Mouse (Mus musculus): ENCODE measurements around the gene 4930432M17Rik. TPM values are rescaled to one million over a fixed set of nuclear protein-coding genes. Genes with fewer than 3 reads are reported as not detected.

The 4930432M17Rik gene
- polyA plus RNA-seq, 1 experiment from 2014 or later = not detected

- H3K4me1 ChIP-seq (ENCODE audit: control insufficient read depth, insufficient read depth, low read length) = peaks cover 15% of the 10 kb centered on the region
- no peak for ATAC-seq (ENCODE audit: insufficient read depth, low FRiP score)
- H3K9me3 ChIP-seq (replicated peaks; ENCODE audit: control insufficient read depth, low read length) = no peaks in the 10 kb centered on the region
- 85% methylated on average over 7 of the region's 7 CpGs for WGBS
- H3K36me3 ChIP-seq (ENCODE audit: control insufficient read depth, insufficient read depth, low read length) = no peaks in the 10 kb centered on the region
- H3K9ac ChIP-seq (ENCODE audit: low read length) = no peak overlapping the region
- H3K4me3 ChIP-seq (replicated peaks; ENCODE audit: low read length) = no peak overlapping the region
- H3K27me3 ChIP-seq (ENCODE audit: control insufficient read depth, insufficient read depth, low read length) = no peaks in the 10 kb centered on the region
- H3K4me2 ChIP-seq (ENCODE audit: low read depth, low read length) = no peak overlapping the region
- H3K27ac ChIP-seq (ENCODE audit: low read length) = no peak overlapping the region
Observed at GRCm38 (mm10) chr3:121710894-121711531, 40.5 kb downstream of the 4930432M17Rik start.

- Histone ChIP-seq H3K27me3 (ENCODE audit: control insufficient read depth, insufficient read depth, low read length) (no peaks in the 10 kb centered on the region), H3K36me3 (ENCODE audit: control insufficient read depth, insufficient read depth, low read length) (no peaks in the 10 kb centered on the region), H3K9ac (ENCODE audit: low read length) (no peak overlapping the region), H3K4me3 (replicated peaks; ENCODE audit: low read length) (no peak overlapping the region), H3K4me1 (ENCODE audit: control insufficient read depth, insufficient read depth, low read length) (peaks cover 11% of the 10 kb centered on the region), H3K27ac (ENCODE audit: low read length) (no peak overlapping the region), H3K4me2 (ENCODE audit: low read depth, low read length) (no peak overlapping the region), H3K9me3 (replicated peaks; ENCODE audit: control insufficient read depth, low read length) (no peaks in the 10 kb centered on the region)
- no peak for ATAC-seq (ENCODE audit: insufficient read depth, low FRiP score)
- 49% methylated on average over 4 of the region's 4 CpGs for WGBS
Observed at GRCm38 (mm10) chr3:121712222-121712621, 41.7 kb downstream of the 4930432M17Rik start.

DNA sequence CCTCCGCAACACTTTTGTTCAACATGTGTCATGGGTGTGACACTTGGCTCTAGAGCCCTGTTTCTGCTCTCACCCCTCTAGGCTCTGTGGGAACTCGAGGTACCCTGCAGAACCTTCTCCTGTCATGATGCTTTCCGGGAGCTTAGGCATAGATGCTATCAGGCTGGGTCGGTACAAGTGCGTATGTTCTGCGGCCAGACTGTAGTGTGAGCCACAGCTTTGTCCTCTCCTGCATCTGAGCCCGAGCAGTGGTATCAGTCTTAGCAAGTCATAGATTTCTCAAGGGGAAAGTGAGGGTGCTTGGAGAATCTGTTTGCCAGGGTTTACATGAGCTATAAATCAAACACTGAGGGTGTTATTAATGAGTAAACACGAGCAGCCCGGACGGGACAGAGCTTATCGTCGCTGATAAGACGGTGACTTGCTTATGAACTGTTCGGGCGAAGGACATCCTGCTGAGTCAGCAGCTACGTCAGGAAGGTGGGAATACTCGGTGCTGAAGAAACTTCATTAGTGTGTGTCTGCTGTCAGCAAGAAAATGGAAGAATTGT, 42.7 kb downstream of the 4930432M17Rik start:
- WGBS = 22% methylated on average over 17 of the region's 17 CpGs
- H3K27me3 ChIP-seq (ENCODE audit: control insufficient read depth, insufficient read depth, low read length) = no peaks in the 10 kb centered on the region
- H3K27ac ChIP-seq (ENCODE audit: low read length) = peak overlapping the region; percentile 43
- no peak overlapping the region for H3K4me3 ChIP-seq (replicated peaks; ENCODE audit: low read length)
- peak; percentile 84 for ATAC-seq (ENCODE audit: insufficient read depth, low FRiP score)
- H3K9ac ChIP-seq (ENCODE audit: low read length) = no peak overlapping the region
- peak overlapping the region; percentile 35; the same call in 1 of the 2 replicates for H3K4me2 ChIP-seq (ENCODE audit: low read depth, low read length)
- H3K4me1 ChIP-seq (ENCODE audit: control insufficient read depth, insufficient read depth, low read length) = peaks cover 11% of the 10 kb centered on the region
- no peaks in the 10 kb centered on the region for H3K9me3 ChIP-seq (replicated peaks; ENCODE audit: control insufficient read depth, low read length)
- no peaks in the 10 kb centered on the region for H3K36me3 ChIP-seq (ENCODE audit: control insufficient read depth, insufficient read depth, low read length)

- H3K36me3 ChIP-seq (ENCODE audit: control insufficient read depth, insufficient read depth, low read length) = no peaks in the 10 kb centered on the region
- no peaks in the 10 kb centered on the region for H3K9me3 ChIP-seq (replicated peaks; ENCODE audit: control insufficient read depth, low read length)
- no peaks in the 10 kb centered on the region for H3K27me3 ChIP-seq (ENCODE audit: control insufficient read depth, insufficient read depth, low read length)
- ATAC-seq (ENCODE audit: insufficient read depth, low FRiP score) = no peak
- H3K4me2 ChIP-seq (ENCODE audit: low read depth, low read length) = 0 out of 2 replicates have a peak overlapping the region, but pooled peaks have one; percentile 35
- 69% methylated on average over 8 of the region's 8 CpGs for WGBS
- H3K9ac ChIP-seq (ENCODE audit: low read length) = no peak overlapping the region
- peaks cover 11% of the 10 kb centered on the region for H3K4me1 ChIP-seq (ENCODE audit: control insufficient read depth, insufficient read depth, low read length)
- H3K4me3 ChIP-seq (replicated peaks; ENCODE audit: low read length) = no peak overlapping the region
- H3K27ac ChIP-seq (ENCODE audit: low read length) = no peak overlapping the region; the same call in 1 of the 2 replicates
Observed at GRCm38 (mm10) chr3:121713816-121714215, 43.3 kb downstream of the 4930432M17Rik start.

DNA sequence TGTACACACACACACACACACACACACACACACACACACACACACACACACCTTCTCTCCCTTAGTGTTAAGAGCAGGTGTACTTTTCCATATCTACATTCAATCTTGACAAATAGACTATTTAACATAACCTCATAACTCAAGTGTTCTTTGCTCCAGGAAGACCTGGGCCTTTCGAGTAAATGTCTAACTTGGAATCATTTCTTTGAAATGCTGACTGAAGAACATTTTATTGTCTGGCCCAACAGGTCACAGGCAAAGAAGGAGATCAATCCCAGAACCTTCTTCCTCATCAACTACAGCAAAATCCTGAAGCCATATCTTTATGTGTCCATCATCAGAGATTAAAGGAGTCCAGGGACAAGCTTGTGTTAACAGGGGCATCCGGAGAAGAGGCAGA, 43.9 kb downstream of the 4930432M17Rik start:
- no peak overlapping the region for H3K9ac ChIP-seq (ENCODE audit: low read length)
- no peaks in the 10 kb centered on the region for H3K9me3 ChIP-seq (replicated peaks; ENCODE audit: control insufficient read depth, low read length)
- WGBS = 75% methylated on average over 2 of the region's 2 CpGs

GRCm38 (mm10) chr3:121715336-121715735, 44.8 kb downstream of the 4930432M17Rik start:
- H3K27me3 ChIP-seq (ENCODE audit: control insufficient read depth, insufficient read depth, low read length) = no peaks in the 10 kb centered on the region
- H3K4me1 ChIP-seq (ENCODE audit: control insufficient read depth, insufficient read depth, low read length) = peaks cover 11% of the 10 kb centered on the region
- H3K27ac ChIP-seq (ENCODE audit: low read length) = no peak overlapping the region
- H3K4me2 ChIP-seq (ENCODE audit: low read depth, low read length) = no peak overlapping the region
- H3K36me3 ChIP-seq (ENCODE audit: control insufficient read depth, insufficient read depth, low read length) = no peaks in the 10 kb centered on the region
- H3K9me3 ChIP-seq (replicated peaks; ENCODE audit: control insufficient read depth, low read length) = no peaks in the 10 kb centered on the region
- H3K4me3 ChIP-seq (replicated peaks; ENCODE audit: low read length) = no peak overlapping the region
- H3K9ac ChIP-seq (ENCODE audit: low read length) = no peak overlapping the region
- ATAC-seq (ENCODE audit: insufficient read depth, low FRiP score) = no peak

More for the DNA sequence above, 43.9 kb downstream of the 4930432M17Rik start:
- Histone ChIP-seq H3K4me1 (ENCODE audit: control insufficient read depth, insufficient read depth, low read length) (peaks cover 11% of the 10 kb centered on the region), H3K4me3 (replicated peaks; ENCODE audit: low read length) (no peak overlapping the region), H3K36me3 (ENCODE audit: control insufficient read depth, insufficient read depth, low read length) (no peaks in the 10 kb centered on the region), H3K4me2 (ENCODE audit: low read depth, low read length) (no peak overlapping the region), H3K27me3 (ENCODE audit: control insufficient read depth, insufficient read depth, low read length) (no peaks in the 10 kb centered on the region), H3K27ac (ENCODE audit: low read length) (no peak overlapping the region)
- ATAC-seq (ENCODE audit: insufficient read depth, low FRiP score) = no peak

DNA sequence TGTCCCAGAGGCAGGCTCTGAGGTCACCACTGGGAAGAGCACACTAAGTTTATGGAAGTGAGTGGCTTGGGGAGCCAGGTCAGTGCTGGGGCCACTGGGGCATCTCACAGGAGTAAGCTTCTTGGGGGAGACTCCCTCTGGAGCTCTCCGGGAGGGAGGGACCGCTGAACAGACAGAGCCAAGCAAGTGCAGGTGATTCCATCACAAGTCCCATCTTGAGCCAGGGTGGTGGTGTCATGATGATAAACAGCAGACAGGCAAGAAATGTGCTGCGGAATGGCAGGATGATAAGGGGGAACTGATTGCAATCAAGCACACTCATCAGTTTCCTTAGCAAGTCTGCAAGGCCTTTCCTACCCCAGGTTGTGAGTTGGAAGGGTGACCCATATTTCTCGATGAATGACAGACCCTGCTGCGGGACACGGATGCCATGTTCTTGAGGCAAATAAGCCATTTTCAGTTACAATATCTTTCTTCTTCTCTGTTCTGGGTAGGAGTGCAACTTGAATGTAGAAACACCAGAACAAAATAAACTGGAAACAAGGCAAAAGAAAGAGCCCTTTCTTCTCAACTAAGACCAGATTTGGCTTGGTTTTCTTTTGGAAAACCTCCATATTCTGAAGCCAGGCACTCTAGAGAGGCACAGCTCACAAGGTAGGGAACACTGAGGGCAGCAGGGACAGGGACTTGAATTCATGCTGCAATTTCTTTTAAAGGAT, 45.3 kb downstream of the 4930432M17Rik start:
- H3K9me3 ChIP-seq (replicated peaks; ENCODE audit: control insufficient read depth, low read length) = no peaks in the 10 kb centered on the region
- H3K9ac ChIP-seq (ENCODE audit: low read length) = no peak overlapping the region
- ATAC-seq (ENCODE audit: insufficient read depth, low FRiP score) = no peak
- no peak overlapping the region for H3K27ac ChIP-seq (ENCODE audit: low read length)
- H3K27me3 ChIP-seq (ENCODE audit: control insufficient read depth, insufficient read depth, low read length) = no peaks in the 10 kb centered on the region
- H3K4me1 ChIP-seq (ENCODE audit: control insufficient read depth, insufficient read depth, low read length) = peaks cover 11% of the 10 kb centered on the region
- no peaks in the 10 kb centered on the region for H3K36me3 ChIP-seq (ENCODE audit: control insufficient read depth, insufficient read depth, low read length)
- 67% methylated on average over 6 of the region's 6 CpGs for WGBS
- H3K4me2 ChIP-seq (ENCODE audit: low read depth, low read length) = no peak overlapping the region
- no peak overlapping the region for H3K4me3 ChIP-seq (replicated peaks; ENCODE audit: low read length)

- no peaks in the 10 kb centered on the region for H3K36me3 ChIP-seq (ENCODE audit: control insufficient read depth, insufficient read depth, low read length)
Observed at GRCm38 (mm10) chr3:121716480-121716879, 45.9 kb downstream of the 4930432M17Rik start.

GRCm38 (mm10) chr3:121718679-121719078, 48.1 kb downstream of the 4930432M17Rik start:
- ATAC-seq (ENCODE audit: insufficient read depth, low FRiP score) = no peak
- 79% methylated on average over 8 of the region's 8 CpGs for WGBS
- Histone ChIP-seq H3K9ac (ENCODE audit: low read length) (no peak overlapping the region), H3K4me2 (ENCODE audit: low read depth, low read length) (no peak overlapping the region), H3K9me3 (replicated peaks; ENCODE audit: control insufficient read depth, low read length) (no peaks in the 10 kb centered on the region), H3K36me3 (ENCODE audit: control insufficient read depth, insufficient read depth, low read length) (no peaks in the 10 kb centered on the region), H3K4me1 (ENCODE audit: control insufficient read depth, insufficient read depth, low read length) (peaks cover 10% of the 10 kb centered on the region), H3K27ac (ENCODE audit: low read length) (no peak overlapping the region), H3K4me3 (replicated peaks; ENCODE audit: low read length) (no peak overlapping the region), H3K27me3 (ENCODE audit: control insufficient read depth, insufficient read depth, low read length) (no peaks in the 10 kb centered on the region)

More at GRCm38 (mm10) chr3:121716480-121716879, 45.9 kb downstream of the 4930432M17Rik start:
- Histone ChIP-seq H3K9me3 (replicated peaks; ENCODE audit: control insufficient read depth, low read length) (no peaks in the 10 kb centered on the region), H3K27me3 (ENCODE audit: control insufficient read depth, insufficient read depth, low read length) (no peaks in the 10 kb centered on the region), H3K4me3 (replicated peaks; ENCODE audit: low read length) (no peak overlapping the region), H3K4me1 (ENCODE audit: control insufficient read depth, insufficient read depth, low read length) (peaks cover 11% of the 10 kb centered on the region), H3K4me2 (ENCODE audit: low read depth, low read length) (no peak overlapping the region), H3K9ac (ENCODE audit: low read length) (no peak overlapping the region), H3K27ac (ENCODE audit: low read length) (no peak overlapping the region)
- 80% methylated on average over 5 of the region's 5 CpGs for WGBS
- ATAC-seq (ENCODE audit: insufficient read depth, low FRiP score) = no peak

All from stomach, embryonic 16.5 days (tissue).